Mouse (Mus musculus) right cerebral cortex, postnatal 36 days (tissue): ENCODE data around the gene Gm45521.

ENCODE experiments used
- DNase-seq, 2 experiments: peaks; one replicate each; pipeline ENCODE4 v3.0.0; 2022; ENCODE audit warnings: low spot score in 2 of 2, mixed read lengths in 1 of 2

Gene Gm45521

DNA sequence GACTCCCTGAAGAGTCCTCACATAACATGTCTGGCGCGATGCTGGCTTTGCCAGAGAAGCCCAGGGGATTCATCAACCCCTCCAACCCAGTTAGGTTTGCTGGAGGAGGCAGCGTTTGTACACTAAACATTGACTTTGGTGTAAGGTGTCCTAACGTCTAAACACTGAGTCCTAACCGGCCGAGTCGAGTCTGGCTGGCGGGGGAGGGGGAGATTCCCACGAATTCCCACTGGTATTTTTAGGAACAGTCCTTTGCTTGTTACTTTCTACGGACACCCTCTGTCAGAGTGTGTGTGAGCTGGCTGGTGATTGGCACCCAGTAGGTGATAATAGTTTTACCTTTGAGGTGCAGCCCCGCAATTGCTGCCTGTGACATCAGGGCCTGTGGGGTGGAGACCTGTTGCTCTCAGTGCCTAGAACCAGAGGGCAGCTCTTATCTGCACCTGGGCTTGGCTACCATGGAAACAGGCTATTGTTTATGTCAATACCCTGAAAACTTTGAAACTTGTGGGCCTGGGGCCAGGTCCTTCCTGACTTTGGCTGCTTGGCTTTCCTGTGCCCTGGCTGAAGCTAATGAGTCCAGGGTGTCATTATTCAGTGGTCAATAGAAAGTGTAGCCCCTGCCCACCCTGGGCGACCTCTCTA is 4.4 kb upstream of the Gm45521 start:
- DNase-seq: no peak

DNA sequence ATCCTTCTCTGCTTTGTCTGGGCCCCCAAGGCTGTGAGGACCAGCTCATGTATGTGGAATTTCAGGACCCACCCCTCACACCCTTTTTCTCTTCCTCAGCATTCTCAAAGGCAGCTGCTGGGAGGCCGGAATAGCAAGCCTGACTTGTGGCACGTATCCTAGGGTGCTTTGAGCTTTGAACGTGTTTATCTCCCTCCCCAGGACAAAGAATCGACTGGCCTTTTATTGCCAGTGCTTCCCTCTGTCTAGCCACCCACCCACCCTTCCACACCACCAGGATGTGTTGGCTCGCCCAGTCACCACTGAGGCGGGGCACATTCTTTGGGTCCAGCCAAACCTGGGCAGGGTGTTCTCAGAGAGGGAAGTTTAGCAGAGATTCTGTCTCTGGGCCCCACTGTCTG is 3.0 kb upstream of the Gm45521 start:
- DNase-seq: no peak

DNA sequence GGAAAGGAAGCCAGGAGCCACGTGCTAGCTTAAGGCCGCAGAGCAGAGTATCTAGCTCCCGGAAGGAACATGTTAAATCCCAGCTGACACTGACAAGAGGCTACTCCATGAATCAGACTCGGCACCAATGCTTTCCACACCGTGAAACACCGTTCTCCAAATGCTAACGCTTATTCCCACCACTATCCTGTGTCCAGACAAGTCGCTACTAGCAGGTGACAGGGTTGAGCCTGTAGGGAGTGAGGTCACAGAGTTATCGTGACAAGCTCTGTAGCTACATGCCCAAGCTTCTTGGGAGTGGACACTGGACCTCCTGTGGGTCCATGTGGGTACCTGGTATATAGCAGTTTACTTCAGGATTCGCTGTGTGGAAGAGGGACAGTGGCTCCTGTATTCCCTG is 661 bp upstream of the Gm45521 start:
- DNase-seq: no peak

GRCm38 (mm10) chr14:7960616-7961015 is 3.5 kb downstream of the Gm45521 start:
- DNase-seq: peak in 1 of 2 experiments; percentile 62

DNA sequence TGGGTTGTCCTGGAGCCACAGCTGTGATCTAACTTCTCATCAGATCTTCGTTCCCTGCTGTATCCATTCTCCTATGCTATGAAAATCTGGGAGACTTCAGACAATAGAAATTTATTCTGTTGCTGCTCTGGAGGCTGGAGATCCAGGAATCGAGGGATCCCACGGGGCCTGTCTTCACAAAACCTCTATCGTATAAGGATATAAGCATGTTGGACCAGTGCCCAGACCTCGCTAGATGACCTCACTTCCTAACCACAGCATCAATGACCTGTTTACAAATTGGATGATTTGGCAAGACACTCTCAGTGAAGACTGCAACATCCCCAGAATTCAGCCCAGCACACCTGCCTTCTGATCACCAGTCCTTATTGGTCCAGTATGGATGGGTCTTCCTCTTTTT is 4.6 kb downstream of the Gm45521 start:
- DNase-seq: no peak

DNA sequence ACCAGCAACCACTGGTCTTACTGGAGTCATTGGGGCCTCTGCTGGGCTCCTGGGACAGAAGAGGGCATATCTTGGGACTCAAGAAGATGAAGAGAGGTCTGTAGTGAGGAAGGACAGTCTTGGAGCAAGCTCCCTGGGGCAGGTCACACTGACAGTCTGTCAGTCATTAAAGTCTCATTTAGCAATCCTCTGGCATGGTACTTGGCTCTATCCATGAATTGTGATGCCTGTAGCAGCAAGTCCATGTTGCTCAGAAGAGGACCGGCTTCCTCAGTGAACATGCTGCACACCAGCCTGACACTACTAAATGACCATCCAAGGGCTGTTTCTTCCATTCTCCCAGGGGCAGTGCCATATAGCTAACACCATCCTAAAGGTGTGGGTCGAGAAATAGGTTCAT is 5.5 kb downstream of the Gm45521 start:
- no peak for DNase-seq

- DNase-seq: no peak
Measured at GRCm38 (mm10) chr14:7963160-7963559, 6.1 kb downstream of the Gm45521 start.

- DNase-seq: peak; percentile 41 to 48
Measured at GRCm38 (mm10) chr14:7964219-7964889, 7.3 kb downstream of the Gm45521 start.

DNA sequence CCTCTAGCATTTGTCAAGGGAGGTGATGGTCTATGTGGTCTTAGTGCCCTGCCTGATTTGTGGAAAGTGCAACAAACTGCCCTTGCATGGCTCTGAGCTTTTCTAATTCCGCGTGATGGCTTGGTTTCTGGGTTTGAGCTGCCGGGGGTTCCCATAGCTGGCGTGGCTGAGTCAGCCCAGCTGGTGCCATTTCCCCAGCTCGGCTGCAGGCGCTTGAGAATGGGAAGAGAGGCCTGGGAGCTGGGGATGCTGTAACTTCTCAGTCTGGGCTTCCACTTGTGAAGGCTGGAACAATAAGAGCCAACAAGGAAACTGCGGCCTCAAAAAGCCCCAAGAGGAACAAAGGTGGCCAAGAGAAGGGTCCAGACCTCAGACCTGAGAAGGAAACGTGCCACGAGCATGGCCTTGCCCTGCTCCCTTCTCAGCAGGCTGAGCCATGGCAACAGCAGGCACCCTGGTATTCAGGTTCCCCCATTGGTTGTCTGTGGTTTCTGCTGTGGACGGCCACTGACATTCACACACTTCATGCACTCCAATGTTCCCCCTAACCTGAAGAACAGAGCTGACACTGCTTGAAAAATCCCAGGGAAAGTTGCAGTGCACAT is 14.9 kb downstream of the Gm45521 start:
- DNase-seq: no peak

DNA sequence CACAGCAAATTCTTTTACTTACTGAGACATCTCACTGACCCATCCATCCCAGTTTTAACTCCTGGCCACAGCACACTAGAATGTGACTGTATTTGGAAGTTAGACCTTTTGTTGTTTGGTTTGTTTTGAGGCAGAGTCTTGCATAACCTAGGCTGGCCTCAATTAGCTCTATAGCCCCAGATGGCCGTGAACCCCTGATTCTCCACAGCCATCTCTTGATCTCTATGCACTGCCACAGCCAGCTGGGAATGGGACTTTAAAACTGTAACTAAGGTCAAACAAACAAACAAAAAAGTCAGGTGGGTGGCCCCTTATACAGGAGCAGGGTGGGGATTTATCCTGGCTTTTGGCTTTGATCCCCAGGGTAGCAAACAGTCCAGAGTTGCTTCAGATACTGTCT is 17.6 kb downstream of the Gm45521 start:
- DNase-seq: no peak

DNA sequence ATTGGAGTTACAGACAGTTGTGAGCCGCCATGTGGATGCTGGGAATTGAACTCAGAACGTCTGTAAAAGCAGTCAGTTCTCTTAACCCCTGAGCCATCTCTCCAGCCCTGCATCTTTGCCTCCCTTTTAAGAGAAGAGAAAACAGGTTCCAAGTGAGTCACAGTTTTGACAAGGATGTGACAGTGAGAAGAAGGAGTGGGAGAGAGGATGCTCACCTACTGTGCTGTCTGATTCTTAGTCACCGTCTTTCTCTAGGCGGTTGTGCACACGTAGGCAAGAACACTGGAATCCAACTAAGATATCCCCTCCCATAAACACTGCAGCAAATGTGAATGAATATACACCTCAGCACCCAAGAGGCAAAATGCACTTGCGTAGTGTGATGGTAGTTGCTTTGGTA is 18.1 kb downstream of the Gm45521 start:
- DNase-seq: no peak

DNA sequence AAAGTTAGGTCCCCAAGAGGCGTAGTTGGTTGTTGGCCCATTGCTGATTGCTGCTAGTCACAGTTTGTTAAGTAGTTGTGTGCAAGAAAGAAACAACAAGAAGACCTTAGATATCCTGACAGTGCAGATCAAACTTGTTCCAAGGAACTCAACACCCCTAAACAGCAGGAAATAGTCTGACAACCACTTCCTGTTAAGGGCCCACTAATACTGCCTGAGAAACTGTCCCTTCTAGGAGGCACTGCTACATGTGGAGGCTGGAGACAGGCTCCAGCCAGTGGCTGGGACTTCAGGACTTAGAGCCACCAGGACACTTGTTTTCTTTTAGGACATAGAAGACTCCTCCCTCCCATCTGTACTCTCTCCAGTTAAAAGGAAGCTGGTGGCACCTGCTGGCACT is 20.4 kb downstream of the Gm45521 start:
- DNase-seq: no peak

- no peak for DNase-seq
Measured at GRCm38 (mm10) chr14:7978183-7978582, 21.1 kb downstream of the Gm45521 start.

- DNase-seq: no peak
Measured at GRCm38 (mm10) chr14:7981226-7981625, 24.1 kb downstream of the Gm45521 start.

DNA sequence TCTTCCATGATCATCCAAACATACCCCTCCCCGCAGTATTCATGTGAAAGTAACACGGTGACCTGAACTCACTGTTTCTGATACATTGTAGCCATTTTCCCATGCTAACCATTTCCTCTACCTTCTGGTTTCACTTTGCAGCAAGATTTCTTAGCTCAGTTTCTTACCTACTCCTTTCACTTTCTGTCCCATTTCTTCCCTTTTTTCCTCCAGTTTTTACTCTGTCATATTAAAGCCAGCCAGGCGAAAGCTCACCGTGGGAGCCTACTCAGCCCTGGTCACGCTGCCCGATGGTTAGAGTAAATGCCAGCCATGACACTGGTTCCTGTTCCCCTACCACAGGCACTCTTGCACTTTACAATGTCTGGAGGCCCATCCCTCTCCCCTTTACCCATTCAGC is 29.8 kb downstream of the Gm45521 start:
- DNase-seq: no peak

- no peak for DNase-seq
Measured at GRCm38 (mm10) chr14:7989371-7989770, 32.3 kb downstream of the Gm45521 start.

GRCm38 (mm10) chr14:7989961-7990360 is 32.9 kb downstream of the Gm45521 start:
- no peak for DNase-seq

DNA sequence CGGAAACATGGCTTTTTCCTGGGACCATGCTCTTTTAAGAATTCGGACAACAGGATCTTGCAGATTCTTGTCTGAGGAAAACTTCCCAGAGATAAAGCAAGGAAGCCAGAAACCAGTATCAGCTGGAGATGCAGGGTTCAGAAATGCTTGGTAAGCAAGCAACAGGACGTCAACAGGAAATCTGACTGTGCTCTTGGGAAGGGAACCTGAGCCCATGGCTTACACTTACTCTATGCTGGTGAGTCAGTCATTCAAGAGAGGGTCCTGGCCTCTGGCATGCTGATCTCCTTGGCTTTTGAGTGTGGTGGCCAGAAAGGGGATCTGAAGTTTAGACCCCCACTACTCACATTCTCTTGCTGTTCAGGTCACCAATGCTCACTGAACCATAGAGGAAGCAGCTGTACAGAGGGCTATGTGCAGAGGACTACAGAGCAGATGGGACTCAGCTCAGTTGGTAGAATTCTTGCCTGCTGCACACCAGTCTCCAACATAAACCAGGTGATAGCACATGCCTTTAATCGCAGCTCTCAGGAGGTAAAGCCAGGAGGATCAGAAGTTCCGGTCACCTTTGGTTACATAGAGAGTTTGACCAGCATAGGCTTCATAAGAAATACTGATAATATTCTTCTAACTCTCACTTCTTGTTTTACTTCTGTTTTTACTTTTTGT is 34.2 kb downstream of the Gm45521 start:
- no peak for DNase-seq

DNA sequence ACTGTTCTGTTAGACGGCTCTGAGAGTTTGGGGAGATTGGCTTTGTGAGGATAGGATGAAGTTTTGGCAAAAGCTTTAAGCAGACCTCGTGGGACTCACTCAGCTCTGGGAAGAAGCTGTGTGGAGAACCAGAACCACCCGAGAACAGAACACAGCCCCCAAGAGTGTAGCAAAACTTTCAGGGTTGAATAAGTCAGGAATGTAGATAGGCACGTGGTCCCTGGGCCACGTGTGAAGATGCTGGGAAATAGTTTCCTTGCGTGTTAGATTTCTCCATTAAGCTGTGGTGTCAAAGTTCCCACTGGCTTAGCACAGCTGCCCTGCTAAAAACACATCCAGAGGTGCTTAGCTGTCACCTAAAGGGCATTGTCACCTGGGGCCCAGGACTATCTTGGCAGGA is 35.1 kb downstream of the Gm45521 start:
- no peak for DNase-seq

DNA sequence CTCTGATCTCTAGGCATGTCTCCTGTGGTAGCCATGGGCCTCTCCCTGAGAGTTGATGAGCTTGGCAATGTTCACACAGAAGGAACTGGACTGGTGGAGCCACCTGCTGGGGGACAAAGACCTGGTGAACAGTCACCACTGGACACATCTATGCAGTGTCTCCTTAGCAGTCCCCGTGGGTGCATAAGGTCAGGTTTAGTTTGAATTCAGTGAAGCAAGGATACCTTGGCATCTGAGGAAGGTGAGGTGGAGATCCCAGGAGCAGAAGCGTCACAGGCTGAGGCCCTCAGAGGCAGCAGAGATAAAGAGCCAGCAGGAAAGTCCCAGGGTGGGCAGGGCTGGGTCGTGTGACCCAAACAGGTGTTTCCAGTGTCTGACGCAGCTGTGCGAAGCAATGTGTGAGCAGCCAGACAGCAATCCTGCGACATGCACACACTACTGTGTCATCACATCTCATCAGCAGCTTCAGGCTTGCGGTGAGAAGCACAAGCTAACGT is 37.2 kb downstream of the Gm45521 start, which contains the start of gene Dnase1l3:
TSS of gene Dnase1l3 (minus strand) at position 303 of the 497 bp plus-strand sequence.
- no peak for DNase-seq

DNA sequence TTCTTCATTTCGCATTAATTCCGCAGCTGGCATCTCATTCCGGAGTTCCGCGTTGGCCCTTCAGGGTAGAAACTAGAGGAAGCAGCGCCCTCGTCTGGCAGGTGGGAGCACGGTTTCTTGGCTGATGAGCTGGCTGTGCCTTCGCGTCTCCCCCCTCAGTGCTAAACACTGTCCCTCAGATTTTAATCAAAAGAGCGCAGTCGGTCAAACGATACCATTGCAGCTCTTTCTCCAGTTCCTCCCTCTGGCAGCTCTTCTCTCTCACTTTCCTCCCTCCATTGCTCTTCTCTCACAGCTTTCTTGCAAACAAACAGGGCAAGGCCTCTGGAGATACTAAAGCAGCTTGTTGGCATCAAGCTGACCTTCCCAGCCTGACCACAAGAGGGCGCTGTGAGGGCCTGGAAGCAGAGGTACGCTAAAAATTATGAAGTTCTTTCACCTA is 40.2 kb downstream of the Gm45521 start:
- peak; percentile 84 to 86 for DNase-seq

DNA sequence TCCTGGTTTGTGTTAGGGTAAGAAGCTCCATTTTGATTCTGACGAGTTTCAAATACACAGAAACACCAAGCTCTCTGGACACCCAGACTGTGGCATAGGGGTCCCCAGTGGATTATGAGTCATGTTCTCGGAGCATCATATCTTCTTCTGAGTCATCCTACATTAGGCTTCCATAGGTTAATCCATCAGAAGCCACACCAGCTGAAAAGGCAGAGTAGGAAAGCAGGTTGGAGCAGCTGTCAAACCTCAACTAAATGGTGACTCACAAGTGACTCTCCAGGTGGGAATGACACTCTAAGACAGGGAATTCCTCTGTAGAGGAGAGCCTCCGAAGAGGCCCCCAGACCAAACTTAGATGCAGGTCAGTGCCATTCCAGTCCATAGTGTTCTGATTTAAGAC is 41.9 kb downstream of the Gm45521 start:
- DNase-seq: no peak
